Mouse (Mus musculus) thymus, adult 2 months (tissue): ENCODE data around the gene Cramp1l. TPM values are rescaled to one million over a fixed set of nuclear protein-coding genes. Genes with fewer than 3 reads are reported as not detected.

Experiments
- DNase-seq: peaks from one replicate; pipeline ENCODE4 v3.0.0; 2021
- H3K27ac ChIP-seq: fragments of 200-500 bp; 2 replicates; pipeline ENCODE4 v1.5.1; 2012; ENCODE audit warnings: low read length, control low read depth; ENCODE audit not compliant: control insufficient read depth, insufficient read depth
- H3K27me3 ChIP-seq: fragments of 200-500 bp; 2 replicates; pipeline ENCODE4 v1.6.1; 2012; ENCODE audit warnings: mild to moderate bottlenecking, low read length, moderate library complexity, mixed read lengths; ENCODE audit not compliant: control insufficient read depth, insufficient read depth
- H3K36me3 ChIP-seq: fragments of 200-500 bp; 2 replicates; pipeline ENCODE4 v1.6.1; 2012; ENCODE audit warnings: mild to moderate bottlenecking, low read length, moderate library complexity; ENCODE audit not compliant: control insufficient read depth, insufficient read depth
- H3K4me1 ChIP-seq: fragments of 200-500 bp; replicated peaks from 2 replicates; pipeline ENCODE4 v1.6.1; 2012; ENCODE audit warnings: low read length; ENCODE audit not compliant: control insufficient read depth, insufficient read depth
- H3K4me3 ChIP-seq: fragments of 200-500 bp; 2 replicates; pipeline ENCODE4 v1.5.1; 2012; ENCODE audit warnings: mild to moderate bottlenecking, low read length, control low read depth, moderate library complexity; ENCODE audit not compliant: control insufficient read depth, insufficient read depth
- CTCF ChIP-seq: fragments of 200-500 bp; IDR thresholded peaks from 2 replicates; pipeline ENCODE4 v1.5.1; 2012; ENCODE audit warnings: mild to moderate bottlenecking, control low read depth, low read length, moderate library complexity, borderline replicate concordance; ENCODE audit not compliant: control insufficient read depth, poor library complexity, insufficient read depth; ENCODE audit errors: extremely low read depth
- POLR2A ChIP-seq: fragments of 200-500 bp; IDR thresholded peaks from 2 replicates; pipeline ENCODE4 v1.6.1; 2012; ENCODE audit warnings: mild to moderate bottlenecking, low read length, control low read depth, moderate library complexity; ENCODE audit not compliant: control insufficient read depth, poor library complexity, insufficient read depth; ENCODE audit errors: extremely low read depth
- WGBS: fragments of 180-500 bp; shearing (Covaris S2); methylation state at CpG from one replicate; pipeline ENCODE4 v1.1.7; 2018; 5-methylcytosine and 5-hydroxymethylcytosine counted together
- polyA plus RNA-seq: library from polyadenylated mRNA; depleted of rRNA; stranded (reverse); fragments of >200 nt; gene quantifications from 2 replicates; pipeline ENCODE4 v1.2.3, GENCODE M21; 2012; rRNA removed

Gene Cramp1l
- polyA plus RNA-seq, 1 experiment: 41.4 TPM

GRCm38 (mm10) chr17:24923246-24923645 is 92.3 kb downstream of the Cramp1l start:
- Histone ChIP-seq H3K36me3 (peaks cover 62% of the 10 kb centered on the region), H3K4me1 (no peaks in the 10 kb centered on the region), H3K27me3 (no peaks in the 10 kb centered on the region), H3K27ac (no peak overlapping the region), H3K4me3 (no peak overlapping the region)
- DNase-seq: no peak
- WGBS: 95% methylated on average over 1 of the region's 1 CpGs
- TF ChIP-seq POLR2A: no peak
- no peak for TF ChIP-seq CTCF

GRCm38 (mm10) chr17:24913984-24914383 is 101.6 kb downstream of the Cramp1l start:
- Histone ChIP-seq H3K4me1 (no peaks in the 10 kb centered on the region), H3K27me3 (no peaks in the 10 kb centered on the region), H3K27ac (no peak overlapping the region), H3K36me3 (peaks cover 71% of the 10 kb centered on the region), H3K4me3 (no peak overlapping the region)
- no peak for DNase-seq
- TF ChIP-seq POLR2A: no peak
- TF ChIP-seq CTCF: no peak

Other genes with a start within 250 kb of the Cramp1l start
- gene Meiob, start 211.5 kb downstream of the Cramp1l start, polyA plus RNA-seq: not detected in 2 replicates
- gene Hagh, start 175.6 kb downstream of the Cramp1l start, polyA plus RNA-seq: 153 and 157 TPM in 2 replicates
- gene Fahd1, start 165.4 kb downstream of the Cramp1l start, polyA plus RNA-seq: 6.9 and 7.8 TPM in 2 replicates
- gene Igfals, start 149.8 kb downstream of the Cramp1l start, polyA plus RNA-seq: 8.4 and 9.0 TPM in 2 replicates
- 88.8 and 96.1 TPM in 2 replicates for gene Nubp2, start 129.4 kb downstream of the Cramp1l start, polyA plus RNA-seq
- gene Spsb3, start 129.1 kb downstream of the Cramp1l start, polyA plus RNA-seq: 274 and 285 TPM in 2 replicates
- gene Eme2, start 120.7 kb downstream of the Cramp1l start, polyA plus RNA-seq: 48.2 and 55.3 TPM in 2 replicates
- gene Mrps34, start 120.7 kb downstream of the Cramp1l start, polyA plus RNA-seq: 146 and 152 TPM in 2 replicates
- 63.3 and 76.7 TPM in 2 replicates for gene Nme3, start 119.3 kb downstream of the Cramp1l start, polyA plus RNA-seq
- 255 and 272 TPM in 2 replicates for gene Mapk8ip3, start 78.8 kb downstream of the Cramp1l start, polyA plus RNA-seq
- gene Jpt2, start 55.1 kb downstream of the Cramp1l start, polyA plus RNA-seq: 13.5 and 15.0 TPM in 2 replicates
- gene Ift140, start 297 bp upstream of the Cramp1l start, polyA plus RNA-seq: 17.0 and 22.6 TPM in 2 replicates
- 7.2 and 11.3 TPM in 2 replicates for gene Tmem204, start 67.8 kb upstream of the Cramp1l start, polyA plus RNA-seq
- 26.4 and 28.1 TPM in 2 replicates for gene Telo2, start 100.2 kb upstream of the Cramp1l start, polyA plus RNA-seq
- not detected in 2 replicates for gene Ptx4, start 105.0 kb upstream of the Cramp1l start, polyA plus RNA-seq
- 43.4 and 45.9 TPM in 2 replicates for gene Clcn7, start 117.6 kb upstream of the Cramp1l start, polyA plus RNA-seq
- 0.05 and 0.09 TPM in 2 replicates for gene Ccdc154, start 146.7 kb upstream of the Cramp1l start, polyA plus RNA-seq
- 0.11 TPM in 1 of 2 replicates, not detected in the other for gene Gm38655, start 159.7 kb upstream of the Cramp1l start, polyA plus RNA-seq
- gene BC003965, start 168.8 kb upstream of the Cramp1l start, polyA plus RNA-seq: 17.8 and 18.8 TPM in 2 replicates
- 60.1 and 64.6 TPM in 2 replicates for gene Unkl, start 172.6 kb upstream of the Cramp1l start, polyA plus RNA-seq
- 39.8 and 47.7 TPM in 2 replicates for gene Gnptg, start 224.3 kb upstream of the Cramp1l start, polyA plus RNA-seq
- 38.0 and 40.9 TPM in 2 replicates for gene Tsr3, start 224.4 kb upstream of the Cramp1l start, polyA plus RNA-seq
- gene Baiap3, start 240.6 kb upstream of the Cramp1l start, polyA plus RNA-seq: 56.5 and 60.9 TPM in 2 replicates